Mouse (Mus musculus) intestine, embryonic 16.5 days (tissue): Measurements from ENCODE around the gene Pdzph1. TPM values are rescaled to one million over a fixed set of nuclear protein-coding genes. Genes with fewer than 3 reads are reported as not detected.

Experiments
- ATAC-seq: fragments of 200-750 bp; cut with Nextera tagmentation; 2 replicates; pipeline ENCODE4 v1.8.0; 2017; ENCODE audit warnings: moderate TSS enrichment, moderate library complexity
- H3K27ac ChIP-seq: fragments of 300-500 bp; sonication (generic); 2 replicates; pipeline ENCODE4 v1.5.1; 2014; ENCODE audit warnings: mild to moderate bottlenecking, low read length
- H3K27me3 ChIP-seq: fragments of 300-500 bp; sonication (generic); replicated peaks from 2 replicates; pipeline ENCODE4 v1.6.1; 2014; ENCODE audit warnings: low read length, control low read depth, mixed read lengths; ENCODE audit not compliant: control insufficient read depth, insufficient read depth
- H3K36me3 ChIP-seq: fragments of 300-500 bp; sonication (generic); 2 replicates; pipeline ENCODE4 v1.6.1; 2014; ENCODE audit warnings: low read length, control low read depth; ENCODE audit not compliant: control insufficient read depth, insufficient read depth
- H3K4me1 ChIP-seq: fragments of 300-500 bp; sonication (generic); 2 replicates; pipeline ENCODE4 v1.6.1; 2014; ENCODE audit warnings: low read length, control low read depth, mixed read lengths; ENCODE audit not compliant: control insufficient read depth, insufficient read depth
- H3K4me2 ChIP-seq: fragments of 300-500 bp; sonication (generic); 2 replicates; pipeline ENCODE4 v1.6.1; 2014; ENCODE audit warnings: low read depth, low read length, control low read depth
- H3K4me3 ChIP-seq: fragments of 300-500 bp; sonication (generic); 2 replicates; pipeline ENCODE4 v1.5.1; 2014; ENCODE audit warnings: mild to moderate bottlenecking, low read length
- H3K9ac ChIP-seq: fragments of 300-500 bp; sonication (generic); 2 replicates; pipeline ENCODE4 v1.6.1; 2014; ENCODE audit warnings: low read depth, low read length
- H3K9me3 ChIP-seq: fragments of 300-500 bp; sonication (generic); 2 replicates; pipeline ENCODE4 v1.6.1; 2016; ENCODE audit warnings: low read length, control low read depth; ENCODE audit not compliant: control insufficient read depth
- WGBS: fragments of 180-500 bp; shearing (Covaris S2); extraction: QIAGEN DNeasy Blood & Tissue Kit; methylation state at CpG from one replicate; pipeline ENCODE4 v1.1.7; 2014; 5-methylcytosine and 5-hydroxymethylcytosine counted together
- polyA plus RNA-seq: library from polyadenylated mRNA; unstranded; fragments of >200 nt; fragmentation: Nextera tagmentation; extraction: Ambion mirVana; gene quantifications from 2 replicates; pipeline ENCODE4 v1.2.1, GENCODE M21; 2015

The Pdzph1 gene
- 0.13 TPM in 1 of 2 replicates, not detected in the other for polyA plus RNA-seq

GRCm38 (mm10) chr17:58991275-58991674 is at the start of gene Pdzph1:
Gene Pdzph1 (minus strand): TSS chr17:58991375.
- 81% methylated on average over 6 of the region's 6 CpGs for WGBS

GRCm38 (mm10) chr17:59039754-59040153 is 48.6 kb upstream of the Pdzph1 start:
- no peaks in the 10 kb centered on the region for H3K36me3 ChIP-seq
- no peaks in the 10 kb centered on the region for H3K4me1 ChIP-seq
- H3K27me3 ChIP-seq, result no peaks in the 10 kb centered on the region
- no peaks in the 10 kb centered on the region for H3K9me3 ChIP-seq
- 42% methylated on average over 5 of the region's 5 CpGs for WGBS
- ATAC-seq, result no peak
- H3K4me2 ChIP-seq, result no peak overlapping the region
- H3K9ac ChIP-seq, result no peak overlapping the region
- no peak overlapping the region for H3K27ac ChIP-seq
- H3K4me3 ChIP-seq, result no peak overlapping the region

More at GRCm38 (mm10) chr17:58991275-58991674, at the start of gene Pdzph1:
- Histone ChIP-seq H3K9me3 (no peaks in the 10 kb centered on the region), H3K27me3 (no peaks in the 10 kb centered on the region), H3K27ac (no peak within 1 kb of the TSS), H3K4me3 (no peak within 1 kb of the TSS), H3K36me3 (no peaks in the 10 kb centered on the region), H3K9ac (no peak within 1 kb of the TSS), H3K4me2 (no peak within 1 kb of the TSS), H3K4me1 (no peaks in the 10 kb centered on the region)
- no peak for ATAC-seq

GRCm38 (mm10) chr17:59033445-59033844 is 42.3 kb upstream of the Pdzph1 start:
- no peak for ATAC-seq
- WGBS, result 92% methylated on average over 3 of the region's 3 CpGs

GRCm38 (mm10) chr17:59026336-59026735 is 35.2 kb upstream of the Pdzph1 start:
- 76% methylated on average over 3 of the region's 3 CpGs for WGBS
- ATAC-seq, result no peak
- Histone ChIP-seq H3K4me2 (no peak overlapping the region), H3K4me1 (no peaks in the 10 kb centered on the region), H3K36me3 (no peaks in the 10 kb centered on the region), H3K4me3 (no peak overlapping the region), H3K9ac (no peak overlapping the region), H3K27ac (no peak overlapping the region), H3K27me3 (no peaks in the 10 kb centered on the region), H3K9me3 (no peaks in the 10 kb centered on the region)

More at GRCm38 (mm10) chr17:59033445-59033844, 42.3 kb upstream of the Pdzph1 start:
- Histone ChIP-seq H3K4me2 (no peak overlapping the region), H3K4me3 (no peak overlapping the region), H3K36me3 (no peaks in the 10 kb centered on the region), H3K9ac (no peak overlapping the region), H3K4me1 (no peaks in the 10 kb centered on the region), H3K9me3 (no peaks in the 10 kb centered on the region), H3K27me3 (no peaks in the 10 kb centered on the region), H3K27ac (no peak overlapping the region)

- Histone ChIP-seq H3K36me3 (no peaks in the 10 kb centered on the region), H3K4me1 (no peaks in the 10 kb centered on the region), H3K9ac (no peak overlapping the region), H3K4me2 (no peak overlapping the region), H3K27me3 (no peaks in the 10 kb centered on the region), H3K4me3 (no peak overlapping the region), H3K27ac (no peak overlapping the region), H3K9me3 (no peaks in the 10 kb centered on the region)
- ATAC-seq, result no peak
- WGBS, result 43% methylated on average over 6 of the region's 6 CpGs
Observed at GRCm38 (mm10) chr17:59024502-59024901, 33.3 kb upstream of the Pdzph1 start.

- 53% methylated on average over 5 of the region's 5 CpGs for WGBS
- H3K9me3 ChIP-seq, result no peaks in the 10 kb centered on the region
- H3K4me1 ChIP-seq, result no peaks in the 10 kb centered on the region
- H3K9ac ChIP-seq, result no peak overlapping the region
- no peak overlapping the region for H3K4me3 ChIP-seq
- no peak overlapping the region for H3K27ac ChIP-seq
- H3K27me3 ChIP-seq, result no peaks in the 10 kb centered on the region
- no peaks in the 10 kb centered on the region for H3K36me3 ChIP-seq
- no peak overlapping the region for H3K4me2 ChIP-seq
- no peak for ATAC-seq
Observed at GRCm38 (mm10) chr17:59023971-59024370, 32.8 kb upstream of the Pdzph1 start.

GRCm38 (mm10) chr17:59018666-59019065 is 27.5 kb upstream of the Pdzph1 start:
- no peaks in the 10 kb centered on the region for H3K27me3 ChIP-seq
- no peaks in the 10 kb centered on the region for H3K36me3 ChIP-seq
- 83% methylated on average over 4 of the region's 4 CpGs for WGBS
- no peak overlapping the region for H3K9ac ChIP-seq
- no peak overlapping the region for H3K4me3 ChIP-seq
- no peaks in the 10 kb centered on the region for H3K4me1 ChIP-seq
- no peaks in the 10 kb centered on the region for H3K9me3 ChIP-seq
- ATAC-seq, result no peak
- H3K4me2 ChIP-seq, result no peak overlapping the region
- no peak overlapping the region for H3K27ac ChIP-seq

- peak; percentile 98 for ATAC-seq
- H3K36me3 ChIP-seq, result no peaks in the 10 kb centered on the region
- H3K4me1 ChIP-seq, result no peaks in the 10 kb centered on the region
- under 1% methylated on average over 22 of the region's 22 CpGs for WGBS
- H3K27ac ChIP-seq, result peak within 1 kb of the TSS; percentile 74; the same call in 1 of the 2 replicates
- no peaks in the 10 kb centered on the region for H3K9me3 ChIP-seq
- H3K4me2 ChIP-seq, result peak within 1 kb of the TSS; percentile 72
- peak within 1 kb of the TSS; percentile 70 for H3K4me3 ChIP-seq
- no peaks in the 10 kb centered on the region for H3K27me3 ChIP-seq
- peak within 1 kb of the TSS; percentile 80 for H3K9ac ChIP-seq
Observed at GRCm38 (mm10) chr17:59013091-59013459, 21.9 kb upstream of the Pdzph1 start, which contains the start of gene Nudt12. Gene Nudt12 (minus strand): TSS chr17:59013372.

- peak; percentile 78 for ATAC-seq
- Histone ChIP-seq H3K9ac (peak overlapping the region; percentile 80), H3K27ac (peak overlapping the region; percentile 74; the same call in 1 of the 2 replicates), H3K4me3 (peak overlapping the region; percentile 70), H3K4me2 (peak overlapping the region; percentile 72), H3K27me3 (no peaks in the 10 kb centered on the region), H3K9me3 (no peaks in the 10 kb centered on the region), H3K4me1 (no peaks in the 10 kb centered on the region), H3K36me3 (no peaks in the 10 kb centered on the region)
- WGBS, result 11% methylated on average over 15 of the region's 15 CpGs
Observed at GRCm38 (mm10) chr17:59012421-59013090, 21.4 kb upstream of the Pdzph1 start.
